Mouse (Mus musculus): ENCODE results near the gene Olfml2a. TPM values are rescaled to one million over a fixed set of nuclear protein-coding genes. Genes with fewer than 3 reads are reported as not detected.
A peak's percentile ranks its signal among the peaks of the same experiment; 100 is the strongest.

The Olfml2a gene
- total and polyA plus RNA-seq, 3 experiments: 0.12 to 0.33 TPM; not detected in 1

DNA sequence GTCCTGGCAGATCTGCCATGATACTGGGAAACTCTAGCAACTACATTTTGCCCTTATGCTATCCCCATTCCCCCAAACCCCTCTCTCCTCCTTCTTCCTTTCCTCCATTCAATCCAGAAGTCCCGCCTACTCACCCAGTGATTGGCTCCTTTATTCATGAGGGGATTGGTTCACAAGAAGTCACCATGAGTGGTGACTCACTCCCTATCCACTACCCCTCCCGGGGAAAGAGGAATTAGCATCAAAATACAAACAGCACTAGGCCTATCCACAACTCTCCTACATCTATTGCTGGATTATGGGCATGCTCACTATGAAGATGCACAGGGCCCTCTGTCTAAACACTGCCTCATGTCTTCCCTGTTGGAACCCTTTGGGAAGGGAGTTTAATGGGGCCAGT lies 12.2 kb downstream of the Olfml2a start:
- Histone ChIP-seq H3K27me3 (ENCODE audit: control insufficient read depth in 1 of 2, insufficient read depth in 2 of 2, low read length in 2 of 2) (no peaks in the 10 kb centered on the region), H3K4me3 (ENCODE audit: control insufficient read depth in 1 of 2, insufficient read depth in 1 of 2, low read depth in 2 of 2, low read length in 2 of 2) (no peak overlapping the region), H3K9me3 (replicated peaks; ENCODE audit: insufficient read depth, low read length) (no peaks in the 10 kb centered on the region), H3K4me1 (ENCODE audit: control insufficient read depth in 1 of 2, insufficient read depth in 2 of 2, low read length in 2 of 2) (peaks cover 0 to 18% of the 10 kb centered on the region in 2 experiments; a peak in 3 of 4 replicates), H3K79me2 (ENCODE audit: control insufficient read depth, insufficient read depth, low read length, poor library complexity) (no peaks in the 10 kb centered on the region), H3K36me3 (ENCODE audit: control insufficient read depth in 1 of 2, insufficient read depth in 2 of 2, low read length in 2 of 2) (peaks cover 0 to 9% of the 10 kb centered on the region in 2 experiments; a peak in 1 of 4 replicates), H3K9ac (ENCODE audit: control insufficient read depth, low read depth, low read length, poor library complexity, severe bottlenecking) (no peak overlapping the region), H3K27ac (ENCODE audit: control insufficient read depth, low read depth, low read length) (no peak overlapping the region)
- peak; percentile 69 for DNase-seq (ENCODE audit: low read depth, low spot score)
- TF ChIP-seq JUND (IDR thresholded peaks at IDR 0.05; ENCODE audit: low read depth, low read length) (peak; percentile 73; the same call in 1 of the 2 replicates), E2F4 (IDR thresholded peaks at IDR 0.05; ENCODE audit: borderline replicate concordance, low read depth, low read length) (no peak), TBP (IDR thresholded peaks at IDR 0.05; ENCODE audit: low read depth, low read length) (0 out of 2 replicates have a peak, but pooled peaks have one; percentile 17)

DNA sequence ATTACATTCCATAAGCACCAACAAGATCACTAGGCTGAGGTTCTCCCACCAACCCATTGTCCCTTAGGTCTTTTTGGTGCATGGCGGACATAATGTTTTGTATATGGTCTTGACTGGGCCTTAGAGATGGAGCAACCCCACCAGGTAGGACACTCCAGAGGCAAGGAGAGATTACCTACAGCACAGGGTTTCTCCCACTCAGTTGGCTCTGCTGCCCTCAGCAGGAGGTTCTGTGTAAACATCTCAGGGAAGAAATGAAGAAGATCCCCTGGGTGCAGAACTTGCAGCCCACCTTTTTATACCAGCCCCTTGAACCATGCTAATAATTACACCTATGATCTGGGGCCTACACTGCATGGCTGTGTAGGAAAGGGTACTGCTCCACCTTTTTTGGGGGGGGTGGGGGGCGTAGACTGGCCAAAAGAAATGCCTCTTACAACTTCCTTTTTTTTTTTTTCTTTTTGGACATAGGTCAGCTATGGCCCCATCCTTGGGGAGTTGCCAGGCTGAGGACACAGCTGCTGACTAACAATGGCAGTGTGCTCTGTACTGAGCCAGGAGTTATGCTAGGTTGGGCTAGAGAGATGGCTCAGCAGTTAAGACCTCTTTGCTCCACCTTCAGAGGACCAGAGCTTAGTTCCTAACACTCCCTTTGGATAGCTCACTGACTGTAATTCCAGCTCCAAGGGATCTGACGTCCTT lies 12.8 kb downstream of the Olfml2a start:
- no peak overlapping the region for H3K9ac ChIP-seq (ENCODE audit: control insufficient read depth, low read depth, low read length, poor library complexity, severe bottlenecking)
- no peaks in the 10 kb centered on the region for H3K27me3 ChIP-seq (ENCODE audit: control insufficient read depth in 1 of 2, insufficient read depth in 2 of 2, low read length in 2 of 2)
- H3K36me3 ChIP-seq (ENCODE audit: control insufficient read depth in 1 of 2, insufficient read depth in 2 of 2, low read length in 2 of 2): peaks cover 0 to 9% of the 10 kb centered on the region in 2 experiments; a peak in 1 of 4 replicates
- no peak for DNase-seq (ENCODE audit: low read depth, low spot score)
- no peak overlapping the region for H3K27ac ChIP-seq (ENCODE audit: control insufficient read depth, low read depth, low read length)
- H3K4me1 ChIP-seq (ENCODE audit: control insufficient read depth in 1 of 2, insufficient read depth in 2 of 2, low read length in 2 of 2): peaks cover 0 to 18% of the 10 kb centered on the region in 2 experiments; a peak in 3 of 4 replicates
- no peaks in the 10 kb centered on the region for H3K9me3 ChIP-seq (replicated peaks; ENCODE audit: insufficient read depth, low read length)
- H3K79me2 ChIP-seq (ENCODE audit: control insufficient read depth, insufficient read depth, low read length, poor library complexity): no peaks in the 10 kb centered on the region
- no peak overlapping the region for H3K4me3 ChIP-seq (ENCODE audit: control insufficient read depth in 1 of 2, insufficient read depth in 1 of 2, low read depth in 2 of 2, low read length in 2 of 2)
- TF ChIP-seq CHD2 (IDR thresholded peaks at IDR 0.05; ENCODE audit: low read length) (no peak), ETS1 (IDR thresholded peaks at IDR 0.05; ENCODE audit: low read depth, low read length) (no peak), UBTF (IDR thresholded peaks at IDR 0.05; ENCODE audit: borderline replicate concordance, insufficient read depth, low read depth, low read length) (no peak), USF2 (IDR thresholded peaks at IDR 0.05; ENCODE audit: borderline replicate concordance in 1 of 2, insufficient read depth in 1 of 2, low read depth in 1 of 2, low read length in 2 of 2) (no peak), EP300 (IDR thresholded peaks at IDR 0.05; ENCODE audit: low read depth in 1 of 2, low read length in 2 of 2) (no peak), SMC3 (IDR thresholded peaks at IDR 0.05; ENCODE audit: low read depth, low read length) (0 out of 2 replicates have a peak, but pooled peaks have one; percentile 2), TCF12 (IDR thresholded peaks at IDR 0.05; ENCODE audit: low read depth, low read length) (no peak), MXI1 (IDR thresholded peaks at IDR 0.05; ENCODE audit: low read depth, low read length) (no peak), KAT2A (conservative IDR thresholded peaks at IDR 0.05; ENCODE audit: low read depth, low read length) (no peak), BHLHE40 (IDR thresholded peaks at IDR 0.05; ENCODE audit: borderline replicate concordance, low read depth, low read length) (no peak), ZC3H11A (IDR thresholded peaks at IDR 0.05; ENCODE audit: low read depth, low read length) (no peak), SIN3A (IDR thresholded peaks at IDR 0.05; ENCODE audit: low read length) (no peak), CHD1 (IDR thresholded peaks at IDR 0.05; ENCODE audit: low read depth, low read length) (no peak), MAZ (IDR thresholded peaks at IDR 0.05; ENCODE audit: low read depth, low read length) (no peak), ZMIZ1 (IDR thresholded peaks at IDR 0.05; ENCODE audit: low read depth, low read length) (no peak), MEF2A (IDR thresholded peaks at IDR 0.05; ENCODE audit: extremely low read depth, insufficient replicate concordance, low read depth, low read length, poor library complexity, severe bottlenecking) (no peak), MAFK (IDR thresholded peaks at IDR 0.05; ENCODE audit: borderline replicate concordance, low read depth, low read length) (no peak), POLR2AphosphoS5 (IDR thresholded peaks at IDR 0.05; ENCODE audit: borderline replicate concordance, low read depth, low read length) (no peak), ZKSCAN1 (IDR thresholded peaks at IDR 0.05; ENCODE audit: low read depth, low read length) (no peak), NELFE (IDR thresholded peaks at IDR 0.05; ENCODE audit: low read depth, low read length) (no peak), RAD21 (IDR thresholded peaks at IDR 0.05; ENCODE audit: low read depth, low read length) (peak; percentile 1; the same call in 1 of the 2 replicates), POLR2A (IDR thresholded peaks at IDR 0.05; ENCODE audit: control insufficient read depth in 1 of 2, insufficient read depth in 1 of 2, low read depth in 1 of 2, low read length in 2 of 2, poor library complexity in 1 of 2) (no peak), ELF1 (IDR thresholded peaks at IDR 0.05; ENCODE audit: low read depth, low read length) (no peak), JUND (IDR thresholded peaks at IDR 0.05; ENCODE audit: low read depth, low read length) (no peak), CTCF (IDR thresholded peaks at IDR 0.05 in 2 of 3, conservative IDR thresholded peaks at IDR 0.05 in 1 of 3; ENCODE audit: control insufficient read depth in 1 of 3, insufficient read depth in 1 of 3, low read depth in 2 of 3, low read length in 3 of 3, poor library complexity in 1 of 3, severe bottlenecking in 1 of 3) (peak in 1 of 3 experiments; percentile 15; a peak in 1 of 6 replicates), HCFC1 (IDR thresholded peaks at IDR 0.05; ENCODE audit: low read depth, low read length) (no peak), RCOR1 (IDR thresholded peaks at IDR 0.05; ENCODE audit: low read depth, low read length) (no peak), ZNF384 (IDR thresholded peaks at IDR 0.05; ENCODE audit: low read depth, low read length) (peak; percentile 58)

All from MEL (cell line).